Mouse (Mus musculus): ENCODE results near the gene Gm21738. TPM values are rescaled to one million over a fixed set of nuclear protein-coding genes. Genes with fewer than 3 reads are reported as not detected.
"Not testable (repeated sequence)": the region's sequence is repeated elsewhere in the genome, so short reads cannot be mapped to it uniquely, and the experiment has no call there.

The Gm21738 gene
- polyA plus RNA-seq (2017; shearing (Covaris generic)), result 10 to 100 TPM in 1 of 3 experiments, 1 to 10 TPM in 2; 2.7 to 15.9 (median 3.8) TPM

DNA sequence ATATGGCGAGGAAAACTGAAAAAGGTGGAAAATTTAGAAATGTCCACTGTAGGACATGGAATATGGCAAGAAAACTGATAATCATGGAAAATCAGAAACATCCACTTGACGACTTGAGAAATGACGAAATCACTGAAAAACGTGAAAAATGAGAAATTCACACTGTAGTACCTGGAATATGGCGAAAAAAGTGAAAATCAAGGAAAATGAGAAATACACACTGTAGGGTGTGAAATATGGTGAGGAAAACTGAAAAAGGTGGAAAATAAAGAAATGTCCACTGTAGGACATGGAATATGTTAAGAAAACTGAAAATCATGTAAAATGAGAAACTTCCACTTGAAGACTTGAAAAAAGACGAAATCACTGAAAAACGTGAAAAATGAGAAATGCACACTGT is at the start of gene Gm21738:
Gene Gm21738, minus strand, starts transcription at position 101 of the 400 bp plus-strand sequence.
- ATAC-seq, result not testable (repeated sequence)

DNA sequence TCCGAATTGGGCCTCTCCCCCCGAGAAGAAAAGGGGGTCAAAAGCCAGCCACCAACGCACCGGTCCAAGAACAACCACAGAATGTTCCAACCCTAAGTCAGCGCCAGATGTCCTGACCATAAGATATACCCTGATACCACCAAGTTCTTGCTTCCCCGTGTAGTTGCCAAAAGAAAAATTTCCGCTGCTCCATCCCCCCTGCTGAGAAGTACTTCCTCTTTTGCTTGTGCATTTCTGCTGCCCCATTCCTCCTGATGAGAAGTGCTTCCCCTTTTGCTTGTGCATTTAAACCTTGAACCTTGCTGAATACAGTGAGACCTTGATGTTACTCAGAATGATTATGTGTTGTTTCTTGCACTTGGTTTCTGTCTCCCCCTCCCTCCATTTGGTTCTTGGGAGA is 35.0 kb downstream of the Gm21738 start:
- not testable (repeated sequence) for ATAC-seq

Other genes starting within 250 kb of the Gm21738 start
- gene Gm2244, start 131.0 kb upstream of the Gm21738 start, polyA plus RNA-seq (2017; shearing (Covaris generic)), result 1 to 10 TPM in 1 of 3 experiments, under 1 TPM in 1, not detected in 1; 0.44 to 3.1 TPM
- 10 to 100 TPM in 2 of 3 experiments, 1 to 10 TPM in 1; 3.3 to 50.1 (median 11.8) TPM for gene Gm2237, start 166.2 kb upstream of the Gm21738 start, polyA plus RNA-seq (2017; shearing (Covaris generic))
- 1 to 10 TPM in 1 of 3 experiments, not detected in 2; 2.0 TPM for gene Gm5458, start 183.7 kb upstream of the Gm21738 start, polyA plus RNA-seq (2017; shearing (Covaris generic))

Measured in inflammation-experienced regulatory T-cells, adult 6 months (primary cell).